Mouse (Mus musculus): ENCODE data around the gene Magi2. TPM values are rescaled to one million over a fixed set of nuclear protein-coding genes. Genes with fewer than 3 reads are reported as not detected.
A peak's percentile ranks its signal among the peaks of the same experiment; 100 is the strongest.

The Magi2 gene
- polyA plus RNA-seq, 1 experiment from 2014 or later: 8.4 TPM

- ATAC-seq: no peak
- no peaks in the 10 kb centered on the region for H3K27me3 ChIP-seq (replicated peaks; ENCODE audit: control insufficient read depth, insufficient read depth, low read length)
These were observed 1257.7 kb downstream of the Magi2 start for GRCm38 (mm10) chr5:20484505-20484904.

GRCm38 (mm10) chr5:20491911-20492310 is 1265.1 kb downstream of the Magi2 start:
- WGBS: 82% methylated on average over 2 of the region's 2 CpGs
- H3K4me1 ChIP-seq (ENCODE audit: control insufficient read depth, insufficient read depth, low read length): no peaks in the 10 kb centered on the region

More at GRCm38 (mm10) chr5:20484505-20484904, 1257.7 kb downstream of the Magi2 start:
- no peaks in the 10 kb centered on the region for H3K36me3 ChIP-seq (ENCODE audit: control insufficient read depth, insufficient read depth, low read length)
- no peak overlapping the region for H3K4me3 ChIP-seq (ENCODE audit: low read depth, low read length)
- no peaks in the 10 kb centered on the region for H3K4me1 ChIP-seq (ENCODE audit: control insufficient read depth, insufficient read depth, low read length)
- H3K9me3 ChIP-seq (replicated peaks; ENCODE audit: control insufficient read depth, low read length): no peaks in the 10 kb centered on the region
- H3K9ac ChIP-seq (ENCODE audit: low read length): no peak overlapping the region
- DNase-seq (ENCODE audit: low spot score): no peak
- WGBS: 89% methylated on average over 7 of the region's 7 CpGs
- no peak overlapping the region for H3K4me2 ChIP-seq (ENCODE audit: low read length)
- no peak overlapping the region for H3K27ac ChIP-seq (ENCODE audit: low read depth, low read length)

GRCm38 (mm10) chr5:20492679-20493078 is 1265.8 kb downstream of the Magi2 start:
- WGBS: 96% methylated on average over 7 of the region's 7 CpGs
- no peaks in the 10 kb centered on the region for H3K4me1 ChIP-seq (ENCODE audit: control insufficient read depth, insufficient read depth, low read length)
- H3K27ac ChIP-seq (ENCODE audit: low read depth, low read length): no peak overlapping the region
- H3K36me3 ChIP-seq (ENCODE audit: control insufficient read depth, insufficient read depth, low read length): no peaks in the 10 kb centered on the region
- H3K27me3 ChIP-seq (replicated peaks; ENCODE audit: control insufficient read depth, insufficient read depth, low read length): no peaks in the 10 kb centered on the region
- H3K4me2 ChIP-seq (ENCODE audit: low read length): no peak overlapping the region
- no peak overlapping the region for H3K9ac ChIP-seq (ENCODE audit: low read length)
- no peak overlapping the region for H3K4me3 ChIP-seq (ENCODE audit: low read depth, low read length)
- H3K9me3 ChIP-seq (replicated peaks; ENCODE audit: control insufficient read depth, low read length): no peaks in the 10 kb centered on the region
- ATAC-seq: no peak
- no peak for DNase-seq (ENCODE audit: low spot score)

More at GRCm38 (mm10) chr5:20491911-20492310, 1265.1 kb downstream of the Magi2 start:
- H3K9ac ChIP-seq (ENCODE audit: low read length): no peak overlapping the region
- H3K4me2 ChIP-seq (ENCODE audit: low read length): no peak overlapping the region
- DNase-seq (ENCODE audit: low spot score): no peak
- no peaks in the 10 kb centered on the region for H3K9me3 ChIP-seq (replicated peaks; ENCODE audit: control insufficient read depth, low read length)
- H3K27me3 ChIP-seq (replicated peaks; ENCODE audit: control insufficient read depth, insufficient read depth, low read length): no peaks in the 10 kb centered on the region
- H3K27ac ChIP-seq (ENCODE audit: low read depth, low read length): no peak overlapping the region
- ATAC-seq: no peak
- H3K36me3 ChIP-seq (ENCODE audit: control insufficient read depth, insufficient read depth, low read length): no peaks in the 10 kb centered on the region
- H3K4me3 ChIP-seq (ENCODE audit: low read depth, low read length): no peak overlapping the region

GRCm38 (mm10) chr5:20494010-20494409 is 1267.2 kb downstream of the Magi2 start:
- WGBS: 47% methylated on average over 6 of the region's 6 CpGs
- no peak overlapping the region for H3K4me2 ChIP-seq (ENCODE audit: low read length)
- DNase-seq (ENCODE audit: low spot score): peak; percentile 13
- H3K9ac ChIP-seq (ENCODE audit: low read length): no peak overlapping the region
- H3K36me3 ChIP-seq (ENCODE audit: control insufficient read depth, insufficient read depth, low read length): no peaks in the 10 kb centered on the region
- no peaks in the 10 kb centered on the region for H3K9me3 ChIP-seq (replicated peaks; ENCODE audit: control insufficient read depth, low read length)
- no peak overlapping the region for H3K27ac ChIP-seq (ENCODE audit: low read depth, low read length)
- H3K27me3 ChIP-seq (replicated peaks; ENCODE audit: control insufficient read depth, insufficient read depth, low read length): no peaks in the 10 kb centered on the region
- H3K4me1 ChIP-seq (ENCODE audit: control insufficient read depth, insufficient read depth, low read length): no peaks in the 10 kb centered on the region
- no peak for ATAC-seq
- H3K4me3 ChIP-seq (ENCODE audit: low read depth, low read length): no peak overlapping the region

GRCm38 (mm10) chr5:20496924-20497323 is 1270.1 kb downstream of the Magi2 start:
- H3K4me2 ChIP-seq (ENCODE audit: low read length): no peak overlapping the region
- H3K9me3 ChIP-seq (replicated peaks; ENCODE audit: control insufficient read depth, low read length): no peaks in the 10 kb centered on the region
- ATAC-seq (no peak), DNase-seq (ENCODE audit: low spot score) (no peak)
- 66% methylated on average over 8 of the region's 8 CpGs for WGBS
- H3K4me1 ChIP-seq (ENCODE audit: control insufficient read depth, insufficient read depth, low read length): no peaks in the 10 kb centered on the region
- H3K36me3 ChIP-seq (ENCODE audit: control insufficient read depth, insufficient read depth, low read length): no peaks in the 10 kb centered on the region
- no peak overlapping the region for H3K27ac ChIP-seq (ENCODE audit: low read depth, low read length)
- no peaks in the 10 kb centered on the region for H3K27me3 ChIP-seq (replicated peaks; ENCODE audit: control insufficient read depth, insufficient read depth, low read length)
- H3K4me3 ChIP-seq (ENCODE audit: low read depth, low read length): no peak overlapping the region
- H3K9ac ChIP-seq (ENCODE audit: low read length): no peak overlapping the region

- 87% methylated on average over 9 of the region's 9 CpGs for WGBS
- H3K9ac ChIP-seq (ENCODE audit: low read length): no peak overlapping the region
- no peak for ATAC-seq
These were observed 1272.3 kb downstream of the Magi2 start for GRCm38 (mm10) chr5:20499031-20499600.

GRCm38 (mm10) chr5:20508609-20509008 is 1281.8 kb downstream of the Magi2 start:
- H3K4me2 ChIP-seq (ENCODE audit: low read length): no peak overlapping the region
- H3K36me3 ChIP-seq (ENCODE audit: control insufficient read depth, insufficient read depth, low read length): no peaks in the 10 kb centered on the region
- no peaks in the 10 kb centered on the region for H3K9me3 ChIP-seq (replicated peaks; ENCODE audit: control insufficient read depth, low read length)
- H3K27ac ChIP-seq (ENCODE audit: low read depth, low read length): no peak overlapping the region
- 0 out of 2 replicates have a peak, but pooled peaks cover 3% of the 10 kb centered on the region for H3K4me1 ChIP-seq (ENCODE audit: control insufficient read depth, insufficient read depth, low read length)
- H3K9ac ChIP-seq (ENCODE audit: low read length): no peak overlapping the region
- ATAC-seq (no peak), DNase-seq (ENCODE audit: low spot score) (no peak)
- H3K4me3 ChIP-seq (ENCODE audit: low read depth, low read length): no peak overlapping the region
- WGBS: 75% methylated on average over 5 of the region's 5 CpGs
- no peaks in the 10 kb centered on the region for H3K27me3 ChIP-seq (replicated peaks; ENCODE audit: control insufficient read depth, insufficient read depth, low read length)

More at GRCm38 (mm10) chr5:20499031-20499600, 1272.3 kb downstream of the Magi2 start:
- Histone ChIP-seq H3K4me1 (ENCODE audit: control insufficient read depth, insufficient read depth, low read length) (no peaks in the 10 kb centered on the region), H3K27me3 (replicated peaks; ENCODE audit: control insufficient read depth, insufficient read depth, low read length) (no peaks in the 10 kb centered on the region), H3K4me2 (ENCODE audit: low read length) (no peak overlapping the region), H3K27ac (ENCODE audit: low read depth, low read length) (no peak overlapping the region), H3K9me3 (replicated peaks; ENCODE audit: control insufficient read depth, low read length) (no peaks in the 10 kb centered on the region), H3K36me3 (ENCODE audit: control insufficient read depth, insufficient read depth, low read length) (no peaks in the 10 kb centered on the region), H3K4me3 (ENCODE audit: low read depth, low read length) (no peak overlapping the region)
- no peak for DNase-seq (ENCODE audit: low spot score)

GRCm38 (mm10) chr5:20509606-20510005 is 1282.8 kb downstream of the Magi2 start:
- peak; percentile 29 for DNase-seq (ENCODE audit: low spot score)
- peak; percentile 60 for ATAC-seq
- Histone ChIP-seq H3K27ac (ENCODE audit: low read depth, low read length) (no peak overlapping the region), H3K4me2 (ENCODE audit: low read length) (no peak overlapping the region), H3K9me3 (replicated peaks; ENCODE audit: control insufficient read depth, low read length) (no peaks in the 10 kb centered on the region), H3K4me3 (ENCODE audit: low read depth, low read length) (no peak overlapping the region), H3K4me1 (ENCODE audit: control insufficient read depth, insufficient read depth, low read length) (0 out of 2 replicates have a peak, but pooled peaks cover 3% of the 10 kb centered on the region), H3K9ac (ENCODE audit: low read length) (no peak overlapping the region), H3K36me3 (ENCODE audit: control insufficient read depth, insufficient read depth, low read length) (no peaks in the 10 kb centered on the region), H3K27me3 (replicated peaks; ENCODE audit: control insufficient read depth, insufficient read depth, low read length) (no peaks in the 10 kb centered on the region)
- 47% methylated on average over 6 of the region's 6 CpGs for WGBS

GRCm38 (mm10) chr5:20512377-20513126 is 1285.7 kb downstream of the Magi2 start:
- Histone ChIP-seq H3K4me3 (ENCODE audit: low read depth, low read length) (no peak overlapping the region), H3K27me3 (replicated peaks; ENCODE audit: control insufficient read depth, insufficient read depth, low read length) (no peaks in the 10 kb centered on the region), H3K4me2 (ENCODE audit: low read length) (no peak overlapping the region), H3K27ac (ENCODE audit: low read depth, low read length) (no peak overlapping the region), H3K4me1 (ENCODE audit: control insufficient read depth, insufficient read depth, low read length) (0 out of 2 replicates have a peak, but pooled peaks cover 3% of the 10 kb centered on the region), H3K36me3 (ENCODE audit: control insufficient read depth, insufficient read depth, low read length) (no peaks in the 10 kb centered on the region), H3K9me3 (replicated peaks; ENCODE audit: control insufficient read depth, low read length) (no peaks in the 10 kb centered on the region), H3K9ac (ENCODE audit: low read length) (no peak overlapping the region)
- DNase-seq (ENCODE audit: low spot score): no peak
- ATAC-seq: no peak
- WGBS: 80% methylated on average over 16 of the region's 16 CpGs
